Mouse (Mus musculus) hindbrain, embryonic 15.5 days (tissue): ENCODE results near the gene Vmn1r128. TPM values are rescaled to one million over a fixed set of nuclear protein-coding genes. Genes with fewer than 3 reads are reported as not detected.
"Not testable (repeated sequence)": the region's sequence is repeated elsewhere in the genome, so short reads cannot be mapped to it uniquely, and the experiment has no call there.

Experiments used
- ATAC-seq: fragments of 200-750 bp; cut with Nextera tagmentation; 2 replicates; pipeline ENCODE4 v1.8.0; 2017; ENCODE audit warnings: low read depth, moderate number of reproducible peaks, moderate TSS enrichment; ENCODE audit not compliant: low FRiP score
- H3K27ac ChIP-seq: fragments of 300-500 bp; sonication (generic); replicated peaks from 2 replicates; pipeline ENCODE4 v1.5.1; 2015; ENCODE audit warnings: mild to moderate bottlenecking, inconsistent platforms
- H3K27me3 ChIP-seq: fragments of 300-500 bp; sonication (generic); 2 replicates; pipeline ENCODE4 v1.6.1; 2015; ENCODE audit warnings: control low read depth, inconsistent platforms
- H3K36me3 ChIP-seq: fragments of 300-500 bp; sonication (generic); 2 replicates; pipeline ENCODE4 v1.6.1; 2015; ENCODE audit warnings: control low read depth, inconsistent platforms
- H3K4me1 ChIP-seq: fragments of 300-500 bp; sonication (generic); replicated peaks from 2 replicates; pipeline ENCODE4 v1.6.1; 2015; ENCODE audit warnings: control low read depth, inconsistent platforms
- H3K4me2 ChIP-seq: fragments of 300-500 bp; sonication (generic); 2 replicates; pipeline ENCODE4 v1.6.1; 2015; ENCODE audit warnings: moderate library complexity, mild to moderate bottlenecking, inconsistent platforms
- H3K4me3 ChIP-seq: fragments of 300-500 bp; sonication (generic); 2 replicates; pipeline ENCODE4 v1.5.1; 2015; ENCODE audit warnings: mild to moderate bottlenecking, inconsistent platforms
- H3K9ac ChIP-seq: fragments of 300-500 bp; sonication (generic); 2 replicates; pipeline ENCODE4 v1.6.1; 2015; ENCODE audit warnings: inconsistent platforms
- H3K9me3 ChIP-seq: fragments of 300-500 bp; sonication (generic); 2 replicates; pipeline ENCODE4 v1.6.1; 2016; ENCODE audit warnings: control low read depth, inconsistent platforms
- WGBS: fragments of 180-500 bp; shearing (Covaris S2); methylation state at CpG from one replicate; pipeline ENCODE4 v1.1.7; 2015; 5-methylcytosine and 5-hydroxymethylcytosine counted together
- polyA plus RNA-seq: library from polyadenylated mRNA; unstranded; fragments of >200 nt; fragmentation: Nextera tagmentation; extraction: Ambion mirVana; gene quantifications from 2 replicates; pipeline ENCODE4 v1.2.1, GENCODE M21; 2015

Vmn1r128 gene
- not detected in 2 replicates for polyA plus RNA-seq

GRCm38 (mm10) chr7:21349073-21349472 lies at the start of gene Vmn1r128:
Gene Vmn1r128, plus strand, starts transcription at chr7:21349373.
- H3K36me3 ChIP-seq, H3K27me3 ChIP-seq: not testable (repeated sequence)
- 82% methylated on average over 1 of the region's 1 CpGs for WGBS

GRCm38 (mm10) chr7:21301367-21301766 lies 47.8 kb upstream of the Vmn1r128 start, which contains the start of gene Vmn1r126:
Gene Vmn1r126, minus strand, starts transcription at chr7:21301467.
- not testable (repeated sequence) for H3K4me2 ChIP-seq, H3K4me3 ChIP-seq, H3K27ac ChIP-seq, H3K27me3 ChIP-seq, H3K9me3 ChIP-seq, H3K9ac ChIP-seq, H3K36me3 ChIP-seq, H3K4me1 ChIP-seq, ATAC-seq
- WGBS = no CpG with 5 or more reads among the region's 5 CpGs

More at GRCm38 (mm10) chr7:21349073-21349472, at the start of gene Vmn1r128:
- ATAC-seq, H3K9ac ChIP-seq, H3K4me2 ChIP-seq, H3K4me3 ChIP-seq, H3K27ac ChIP-seq, H3K4me1 ChIP-seq, H3K9me3 ChIP-seq: not testable (repeated sequence)

- ATAC-seq, H3K36me3 ChIP-seq, H3K27me3 ChIP-seq, H3K4me1 ChIP-seq, H3K9me3 ChIP-seq, H3K4me2 ChIP-seq, H3K9ac ChIP-seq, H3K27ac ChIP-seq, H3K4me3 ChIP-seq: not testable (repeated sequence)
- no CpG with 5 or more reads among the region's 3 CpGs for WGBS
These were observed 29.4 kb upstream of the Vmn1r128 start, which contains the start of gene Vmn1r127 for GRCm38 (mm10) chr7:21319761-21320160. Gene Vmn1r127, minus strand, starts transcription at chr7:21319861.

- H3K36me3 ChIP-seq, H3K4me2 ChIP-seq, H3K4me1 ChIP-seq, ATAC-seq, H3K9ac ChIP-seq, H3K27me3 ChIP-seq, H3K4me3 ChIP-seq, H3K9me3 ChIP-seq, H3K27ac ChIP-seq: not testable (repeated sequence)
- no CpG with 5 or more reads among the region's 1 CpGs for WGBS
These were observed 12.0 kb downstream of the Vmn1r128 start, which contains the start of gene Vmn1r129 for GRCm38 (mm10) chr7:21361191-21361590. Gene Vmn1r129, minus strand, starts transcription at chr7:21361291.

Other genes starting within 250 kb of the Vmn1r128 start
- gene Vmn1r122, start 215.2 kb upstream of the Vmn1r128 start, polyA plus RNA-seq = not detected in 2 replicates
- not detected in 2 replicates for gene Vmn1r123, start 187.2 kb upstream of the Vmn1r128 start, polyA plus RNA-seq
- not detected in 2 replicates for gene Gm5157, start 158.9 kb upstream of the Vmn1r128 start, polyA plus RNA-seq
- gene Vmn1r124, start 88.8 kb upstream of the Vmn1r128 start, polyA plus RNA-seq = not detected in 2 replicates
- gene Vmn1r125, start 77.2 kb upstream of the Vmn1r128 start, polyA plus RNA-seq = not detected in 2 replicates
- gene Vmn1r126, start 47.9 kb upstream of the Vmn1r128 start, polyA plus RNA-seq = not detected in 2 replicates
- gene Vmn1r127, start 29.5 kb upstream of the Vmn1r128 start, polyA plus RNA-seq = not detected in 2 replicates
- not detected in 2 replicates for gene Vmn1r129, start 11.9 kb downstream of the Vmn1r128 start, polyA plus RNA-seq
- not detected in 2 replicates for gene Gm6882, start 83.4 kb downstream of the Vmn1r128 start, polyA plus RNA-seq
- gene Vmn1r130, start 162.4 kb downstream of the Vmn1r128 start, polyA plus RNA-seq = not detected in 2 replicates
- not detected in 2 replicates for gene Vmn1r131, start 196.7 kb downstream of the Vmn1r128 start, polyA plus RNA-seq